Mouse (Mus musculus) liver, embryonic 14.5 days (tissue): Measurements from ENCODE around the gene Wasf3. TPM values are rescaled to one million over a fixed set of nuclear protein-coding genes. Genes with fewer than 3 reads are reported as not detected.
A peak's percentile ranks its signal among the peaks of the same experiment; 100 is the strongest.

Experiments
- ATAC-seq: fragments of 200-750 bp; cut with Nextera tagmentation; 2 replicates; pipeline ENCODE4 v1.8.0; 2017; ENCODE audit warnings: moderate number of reproducible peaks, mild to moderate bottlenecking, moderate library complexity; ENCODE audit not compliant: insufficient read depth
- DNase-seq, 3 experiments: peaks; one replicate each; pipeline ENCODE4 v3.0.0-alpha.2; 2012 to 2013; ENCODE audit warnings: low read depth in 3 of 3, low spot score in 3 of 3
- H3K27ac ChIP-seq: fragments of 300-500 bp; sonication (generic); 2 replicates; pipeline ENCODE4 v1.5.1; 2014; ENCODE audit warnings: moderate library complexity, mild to moderate bottlenecking, control low read depth, inconsistent platforms
- H3K27me3 ChIP-seq: fragments of 300-500 bp; sonication (generic); 2 replicates; pipeline ENCODE4 v1.6.1; 2014; ENCODE audit warnings: mild to moderate bottlenecking, low read length, moderate library complexity; ENCODE audit not compliant: control insufficient read depth, insufficient read depth
- H3K36me3 ChIP-seq: fragments of 300-500 bp; sonication (generic); replicated peaks from 2 replicates; pipeline ENCODE4 v1.6.1; 2014; ENCODE audit warnings: low read depth; ENCODE audit not compliant: control insufficient read depth, insufficient read depth
- H3K4me1 ChIP-seq, 2 experiments: fragments of 200-500 bp in 1 of 2; fragments of 300-500 bp in 1 of 2; sonication (generic) in 1 of 2; replicated peaks; 2 replicates each; pipeline ENCODE4 v1.6.1; 2012 to 2014; ENCODE audit warnings: antibody characterized with exemption in 1 of 2, inconsistent platforms in 1 of 2, low read length in 1 of 2; ENCODE audit not compliant: control insufficient read depth in 2 of 2, insufficient read depth in 2 of 2
- H3K4me2 ChIP-seq: fragments of 300-500 bp; sonication (generic); 2 replicates; pipeline ENCODE4 v1.6.1; 2014; ENCODE audit warnings: low read depth, mild to moderate bottlenecking, control low read depth, moderate library complexity
- H3K4me3 ChIP-seq, 2 experiments: fragments of 200-500 bp in 1 of 2; fragments of 300-500 bp in 1 of 2; sonication (generic) in 1 of 2; 2 replicates each; pipeline ENCODE4 v1.5.1; 2012 to 2014; ENCODE audit warnings: low read depth in 2 of 2, low read length in 2 of 2, mild to moderate bottlenecking in 2 of 2, control low read depth in 1 of 2, inconsistent platforms in 1 of 2, moderate library complexity in 1 of 2; ENCODE audit not compliant: insufficient read depth in 1 of 2
- H3K9ac ChIP-seq: fragments of 300-500 bp; sonication (generic); replicated peaks from 2 replicates; pipeline ENCODE4 v1.6.1; 2014; ENCODE audit warnings: mild to moderate bottlenecking, control low read depth, moderate library complexity
- H3K9me3 ChIP-seq: fragments of 300-500 bp; sonication (generic); 2 replicates; pipeline ENCODE4 v1.6.1; 2016; ENCODE audit warnings: low read length, mixed read lengths; ENCODE audit not compliant: control insufficient read depth
- CTCF ChIP-seq: IDR thresholded peaks from 2 replicates; pipeline ENCODE4 v1.5.1; 2016; ENCODE audit warnings: antibody characterized with exemption, low read depth, control low read depth
- EP300 ChIP-seq: IDR thresholded peaks from 2 replicates; pipeline ENCODE4 v1.6.1; 2016; ENCODE audit warnings: antibody characterized with exemption, low read depth
- WGBS: fragments of 180-500 bp; shearing (Covaris S2); extraction: QIAGEN DNeasy Blood & Tissue Kit; methylation state at CpG from one replicate; pipeline ENCODE4 v1.1.7; 2014; ENCODE audit not compliant: insufficient replicate concordance; 5-methylcytosine and 5-hydroxymethylcytosine counted together
- polyA plus RNA-seq, 2 experiments: library from polyadenylated mRNA; depleted of rRNA in 1 of 2; stranded (reverse) in 1 of 2; unstranded in 1 of 2; fragments of >200 nt; fragmentation: Nextera tagmentation in 1 of 2; extraction: Ambion mirVana in 1 of 2; gene quantifications; 2 replicates each; pipeline versions ENCODE4 v1.2.1 to v1.2.3; 2012 to 2014

Gene Wasf3
- polyA plus RNA-seq, 2 experiments: 0.04 to 0.07 TPM

- H3K4me2 ChIP-seq: no peak overlapping the region
- no peaks in the 10 kb centered on the region for H3K4me1 ChIP-seq
- no peak overlapping the region for H3K27ac ChIP-seq
- TF ChIP-seq EP300 (no peak), CTCF (peak; percentile 54)
- DNase-seq (no peak), ATAC-seq (no peak)
- H3K9ac ChIP-seq: no peak overlapping the region
- H3K36me3 ChIP-seq: no peaks in the 10 kb centered on the region
- WGBS: 68% methylated on average over 3 of the region's 3 CpGs
- peaks cover 20% of the 10 kb centered on the region for H3K27me3 ChIP-seq
- H3K4me3 ChIP-seq: no peak overlapping the region
- H3K9me3 ChIP-seq: no peaks in the 10 kb centered on the region
These were observed 2.5 kb upstream of the Wasf3 start for GRCm38 (mm10) chr5:146382268-146382667.

GRCm38 (mm10) chr5:146383401-146383800 is 1.4 kb upstream of the Wasf3 start:
- Histone ChIP-seq H3K4me3 (no peak overlapping the region), H3K27me3 (peaks cover 20% of the 10 kb centered on the region), H3K4me1 (no peaks in the 10 kb centered on the region), H3K9me3 (no peaks in the 10 kb centered on the region), H3K9ac (no peak overlapping the region), H3K27ac (no peak overlapping the region), H3K36me3 (no peaks in the 10 kb centered on the region), H3K4me2 (no peak overlapping the region)
- DNase-seq (no peak), ATAC-seq (no peak)
- TF ChIP-seq EP300: no peak
- TF ChIP-seq CTCF: no peak
- 65% methylated on average over 6 of the region's 6 CpGs for WGBS

- Histone ChIP-seq H3K4me2 (no peak overlapping the region), H3K4me1 (no peaks in the 10 kb centered on the region), H3K9ac (no peak overlapping the region), H3K4me3 (no peak overlapping the region), H3K27ac (no peak overlapping the region), H3K27me3 (peaks cover 20% of the 10 kb centered on the region), H3K9me3 (no peaks in the 10 kb centered on the region), H3K36me3 (no peaks in the 10 kb centered on the region)
- TF ChIP-seq EP300 (no peak), CTCF (no peak)
- DNase-seq: no peak
- ATAC-seq: no peak
- 28% methylated on average over 13 of the region's 13 CpGs for WGBS
These were observed 1.2 kb downstream of the Wasf3 start for GRCm38 (mm10) chr5:146385989-146386388.

- no peaks in the 10 kb centered on the region for H3K4me1 ChIP-seq
- TF ChIP-seq CTCF (peak; percentile 31; the same call in 1 of the 2 replicates), EP300 (no peak)
- no peak overlapping the region for H3K4me3 ChIP-seq
- H3K36me3 ChIP-seq: no peaks in the 10 kb centered on the region
- H3K27ac ChIP-seq: no peak overlapping the region
- 48% methylated on average over 4 of the region's 4 CpGs for whole genome bisulfite sequencing
- peaks cover 20% of the 10 kb centered on the region for H3K27me3 ChIP-seq
- H3K4me2 ChIP-seq: no peak overlapping the region
- DNase-seq (no peak), ATAC-seq (no peak)
- H3K9ac ChIP-seq: no peak overlapping the region
- no peaks in the 10 kb centered on the region for H3K9me3 ChIP-seq
These were observed 2.1 kb downstream of the Wasf3 start for GRCm38 (mm10) chr5:146386906-146387305.

- ATAC-seq: no peak
- Histone ChIP-seq H3K27me3 (no peaks in the 10 kb centered on the region), H3K4me1 (no peaks in the 10 kb centered on the region), H3K27ac (no peak overlapping the region), H3K9ac (no peak overlapping the region), H3K4me3 (no peak overlapping the region), H3K9me3 (no peaks in the 10 kb centered on the region), H3K4me2 (no peak overlapping the region), H3K36me3 (no peaks in the 10 kb centered on the region)
- no peak for TF ChIP-seq CTCF
- TF ChIP-seq EP300: no peak
- 66% methylated on average over 7 of the region's 7 CpGs for WGBS
- DNase-seq: no peak
These were observed 9.8 kb downstream of the Wasf3 start for GRCm38 (mm10) chr5:146394563-146394962.
